Mouse (Mus musculus): Measurements from ENCODE around the gene Rnf212b. TPM values are rescaled to one million over a fixed set of nuclear protein-coding genes. Genes with fewer than 3 reads are reported as not detected.

The Rnf212b gene
- polyA plus RNA-seq, 1 experiment from 2014 or later = not detected

Other genes starting within 250 kb of the Rnf212b start
- gene Ajuba, start 236.6 kb upstream of the Rnf212b start, polyA plus RNA-seq (2014; fragmentation: Nextera tagmentation; extraction: Ambion mirVana) = 26.2 and 30.3 TPM in 2 replicates
- gene 4931414P19Rik, start 208.1 kb upstream of the Rnf212b start, polyA plus RNA-seq (2014; fragmentation: Nextera tagmentation; extraction: Ambion mirVana) = 7.9 and 8.3 TPM in 2 replicates
- gene Psmb5, start 196.1 kb upstream of the Rnf212b start, polyA plus RNA-seq (2014; fragmentation: Nextera tagmentation; extraction: Ambion mirVana) = 355 and 361 TPM in 2 replicates
- gene Psmb11, start 192.7 kb upstream of the Rnf212b start, polyA plus RNA-seq (2014; fragmentation: Nextera tagmentation; extraction: Ambion mirVana) = 0.06 TPM in 1 of 2 replicates, not detected in the other
- gene Gm17606, start 173.2 kb upstream of the Rnf212b start, polyA plus RNA-seq (2014; fragmentation: Nextera tagmentation; extraction: Ambion mirVana) = not detected in 2 replicates
- gene Cdh24, start 172.8 kb upstream of the Rnf212b start, polyA plus RNA-seq (2014; fragmentation: Nextera tagmentation; extraction: Ambion mirVana) = 4.5 and 5.1 TPM in 2 replicates
- gene 1700123O20Rik, start 127.9 kb upstream of the Rnf212b start, polyA plus RNA-seq (2014; fragmentation: Nextera tagmentation; extraction: Ambion mirVana) = 82.9 and 88.9 TPM in 2 replicates
- 145 and 147 TPM in 2 replicates for gene Acin1, start 127.2 kb upstream of the Rnf212b start, polyA plus RNA-seq (2014; fragmentation: Nextera tagmentation; extraction: Ambion mirVana)
- 0.17 and 0.24 TPM in 2 replicates for gene Gm29776, start 115.3 kb upstream of the Rnf212b start, polyA plus RNA-seq (2014; fragmentation: Nextera tagmentation; extraction: Ambion mirVana)
- gene Cebpe, start 102.0 kb upstream of the Rnf212b start, polyA plus RNA-seq (2014; fragmentation: Nextera tagmentation; extraction: Ambion mirVana) = 0.69 TPM in 1 of 2 replicates, not detected in the other
- gene Slc7a8, start 32.2 kb upstream of the Rnf212b start, polyA plus RNA-seq (2014; fragmentation: Nextera tagmentation; extraction: Ambion mirVana) = 5.4 and 5.8 TPM in 2 replicates
- gene Homez, start 56.8 kb downstream of the Rnf212b start, polyA plus RNA-seq (2014; fragmentation: Nextera tagmentation; extraction: Ambion mirVana) = 7.9 and 9.2 TPM in 2 replicates
- gene Ppp1r3e, start 63.4 kb downstream of the Rnf212b start, polyA plus RNA-seq (2014; fragmentation: Nextera tagmentation; extraction: Ambion mirVana) = 2.8 and 2.9 TPM in 2 replicates
- gene Bcl2l2, start 69.2 kb downstream of the Rnf212b start, polyA plus RNA-seq (2014; fragmentation: Nextera tagmentation; extraction: Ambion mirVana) = 6.1 and 6.2 TPM in 2 replicates
- not detected in 2 replicates for gene Gm20521, start 69.3 kb downstream of the Rnf212b start, polyA plus RNA-seq (2014; fragmentation: Nextera tagmentation; extraction: Ambion mirVana)
- 136 and 152 TPM in 2 replicates for gene Pabpn1, start 78.4 kb downstream of the Rnf212b start, polyA plus RNA-seq (2014; fragmentation: Nextera tagmentation; extraction: Ambion mirVana)
- 44.9 and 51.3 TPM in 2 replicates for gene Slc22a17, start 99.0 kb downstream of the Rnf212b start, polyA plus RNA-seq (2014; fragmentation: Nextera tagmentation; extraction: Ambion mirVana)
- 40.1 and 41.0 TPM in 2 replicates for gene Efs, start 112.0 kb downstream of the Rnf212b start, polyA plus RNA-seq (2014; fragmentation: Nextera tagmentation; extraction: Ambion mirVana)
- 0.32 TPM in 1 of 2 replicates, not detected in the other for gene Il25, start 118.6 kb downstream of the Rnf212b start, polyA plus RNA-seq (2014; fragmentation: Nextera tagmentation; extraction: Ambion mirVana)
- gene Cmtm5, start 122.1 kb downstream of the Rnf212b start, polyA plus RNA-seq (2014; fragmentation: Nextera tagmentation; extraction: Ambion mirVana) = 7.1 and 8.5 TPM in 2 replicates
- 0.75 and 1.00 TPM in 2 replicates for gene Myh6, start 152.8 kb downstream of the Rnf212b start, polyA plus RNA-seq (2014; fragmentation: Nextera tagmentation; extraction: Ambion mirVana)
- gene Gm17428, start 162.8 kb downstream of the Rnf212b start, polyA plus RNA-seq (2014; fragmentation: Nextera tagmentation; extraction: Ambion mirVana) = not detected in 2 replicates
- gene Myh7, start 180.5 kb downstream of the Rnf212b start, polyA plus RNA-seq (2014; fragmentation: Nextera tagmentation; extraction: Ambion mirVana) = 5.9 and 7.7 TPM in 2 replicates
- gene Ngdn, start 201.3 kb downstream of the Rnf212b start, polyA plus RNA-seq (2014; fragmentation: Nextera tagmentation; extraction: Ambion mirVana) = 66.4 and 75.7 TPM in 2 replicates